Mouse (Mus musculus) C2C12 (cell line): ENCODE data around the gene Vwa3b.

Experiments
- CTCF ChIP-seq: IDR thresholded peaks from one replicate; pipeline ENCODE4 v1.5.1; 2011; ENCODE audit not compliant: control insufficient read depth, insufficient read depth, insufficient read length
- USF1 ChIP-seq: IDR thresholded peaks from one replicate; pipeline ENCODE4 v1.6.1; 2011; ENCODE audit warnings: low read depth, mild to moderate bottlenecking, control low read depth, moderate library complexity

- TF ChIP-seq USF1 (no peak), CTCF (no peak)
Measured at GRCm38 (mm10) chr1:37056831-37057561, 30.6 kb downstream of the Vwa3b start.
